Mouse (Mus musculus): Measurements from ENCODE around the gene Scimp.
"Not testable (repeated sequence)": the region's sequence is repeated elsewhere in the genome, so short reads cannot be mapped to it uniquely, and the experiment has no call there.

Scimp gene

DNA sequence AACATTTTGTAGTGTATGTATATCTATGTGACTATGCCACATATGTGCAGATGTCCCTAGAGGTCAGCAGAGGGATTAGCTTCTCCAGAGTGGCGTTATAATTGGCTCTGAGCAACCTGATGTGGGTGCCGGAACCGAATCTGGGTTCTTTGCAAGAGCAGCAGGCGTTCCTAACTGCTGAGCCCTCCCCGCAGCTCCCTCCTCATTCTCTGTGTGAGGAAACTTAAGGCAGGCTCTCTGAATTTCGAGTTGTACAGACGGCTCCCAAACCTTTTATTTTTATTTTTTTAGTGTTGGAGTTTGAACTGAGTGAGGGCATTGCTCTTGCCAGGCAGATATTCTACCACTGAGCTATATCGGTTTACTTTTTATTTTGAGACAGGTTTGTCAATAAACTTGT is 2.7 kb upstream of the Scimp start:
- no peak for ATAC-seq (ENCODE audit: insufficient number of reproducible peaks, low FRiP score, low TSS enrichment)

DNA sequence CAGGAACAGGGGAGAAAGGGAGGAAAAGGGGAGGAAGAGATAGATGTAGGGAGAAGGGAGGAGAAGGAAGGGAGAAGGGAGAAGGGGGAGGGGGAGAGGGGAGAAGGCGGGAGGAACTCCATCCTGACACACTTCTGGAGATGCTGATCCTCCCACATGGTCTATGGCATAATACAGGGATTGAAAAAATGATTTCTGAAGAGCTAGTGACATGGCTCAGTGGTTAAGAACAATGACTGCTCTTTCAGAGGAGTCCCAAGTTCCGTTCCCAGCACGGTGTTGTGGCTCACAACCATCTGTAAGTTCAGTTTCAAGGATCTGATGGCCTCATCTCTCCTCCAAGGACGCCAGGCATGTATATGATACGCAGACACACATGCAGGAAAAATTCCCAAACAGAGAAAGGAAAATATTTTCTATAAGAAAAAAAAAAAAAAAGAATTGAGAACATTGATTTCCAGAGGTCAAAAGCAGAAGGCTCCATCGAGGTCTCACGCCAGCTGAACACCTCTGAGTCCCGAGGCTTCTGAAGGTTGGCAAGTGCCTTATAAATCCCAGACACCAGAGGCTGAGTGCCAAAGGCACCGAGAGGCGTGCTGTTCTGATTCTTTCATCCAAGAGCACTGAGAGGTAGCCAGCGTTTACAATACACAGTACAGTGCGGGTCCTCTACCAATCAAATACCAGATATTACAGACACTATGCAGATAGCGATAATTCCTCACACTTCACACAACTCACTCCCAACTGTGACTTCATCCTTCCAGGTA is 730 bp downstream of the Scimp start:
- ATAC-seq (ENCODE audit: insufficient number of reproducible peaks, low FRiP score, low TSS enrichment): no peak

GRCm38 (mm10) chr11:70811041-70811440 is 1.3 kb downstream of the Scimp start:
- ATAC-seq (ENCODE audit: insufficient number of reproducible peaks, low FRiP score, low TSS enrichment): no peak

GRCm38 (mm10) chr11:70809011-70809410 is 3.4 kb downstream of the Scimp start:
- ATAC-seq (ENCODE audit: insufficient number of reproducible peaks, low FRiP score, low TSS enrichment): no peak

DNA sequence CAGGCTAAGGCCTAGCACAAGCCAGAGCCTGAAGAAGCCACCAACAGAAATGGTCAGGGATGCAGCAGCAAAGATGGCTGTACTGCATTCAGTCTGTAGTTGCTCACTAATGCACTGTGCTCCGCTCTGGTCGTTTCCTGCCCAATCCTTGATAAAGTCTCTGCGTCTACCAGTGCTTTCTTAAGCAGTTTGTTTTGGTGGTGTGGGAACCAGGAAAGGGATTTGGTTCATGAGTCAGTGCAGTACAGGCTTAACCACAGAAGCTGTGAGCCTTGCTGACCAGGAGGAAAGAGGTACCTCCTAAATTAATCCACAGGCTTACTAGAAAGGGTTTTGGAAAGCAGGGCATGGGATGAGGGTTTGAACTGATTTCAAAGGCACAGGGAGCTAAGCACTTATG is 4.3 kb downstream of the Scimp start:
- ATAC-seq (ENCODE audit: insufficient number of reproducible peaks, low FRiP score, low TSS enrichment): no peak

GRCm38 (mm10) chr11:70807630-70808029 is 4.8 kb downstream of the Scimp start:
- no peak for ATAC-seq (ENCODE audit: insufficient number of reproducible peaks, low FRiP score, low TSS enrichment)

- no peak for ATAC-seq (ENCODE audit: insufficient number of reproducible peaks, low FRiP score, low TSS enrichment)
Observed at GRCm38 (mm10) chr11:70806697-70807096, 5.7 kb downstream of the Scimp start.

DNA sequence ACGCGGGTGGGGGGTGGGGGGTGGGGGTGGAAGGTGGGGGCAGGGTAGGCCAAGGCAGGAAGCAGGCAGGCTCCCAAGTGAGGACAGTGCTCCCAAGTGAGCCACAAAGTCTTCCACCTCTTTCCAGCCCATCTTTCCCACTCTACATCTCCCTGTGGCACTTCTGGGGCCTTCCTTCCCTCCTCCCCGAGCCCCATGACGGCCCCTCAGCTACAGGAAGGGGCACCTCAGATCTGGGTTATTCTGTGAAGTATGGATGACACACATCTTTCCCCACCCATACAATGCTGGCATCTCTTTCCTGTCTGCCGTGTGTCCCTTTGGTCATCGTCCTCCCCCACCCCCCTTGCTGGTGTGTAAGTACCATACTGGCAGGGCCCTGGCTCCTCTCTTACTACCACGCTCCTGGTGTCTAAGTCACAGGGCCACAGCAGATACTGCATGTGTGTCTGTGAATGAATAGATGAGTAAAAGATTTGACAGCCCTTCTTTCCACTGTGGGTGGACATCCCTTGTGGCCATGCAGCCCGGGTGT is 6.7 kb downstream of the Scimp start:
- no peak for ATAC-seq (ENCODE audit: insufficient number of reproducible peaks, low FRiP score, low TSS enrichment)

DNA sequence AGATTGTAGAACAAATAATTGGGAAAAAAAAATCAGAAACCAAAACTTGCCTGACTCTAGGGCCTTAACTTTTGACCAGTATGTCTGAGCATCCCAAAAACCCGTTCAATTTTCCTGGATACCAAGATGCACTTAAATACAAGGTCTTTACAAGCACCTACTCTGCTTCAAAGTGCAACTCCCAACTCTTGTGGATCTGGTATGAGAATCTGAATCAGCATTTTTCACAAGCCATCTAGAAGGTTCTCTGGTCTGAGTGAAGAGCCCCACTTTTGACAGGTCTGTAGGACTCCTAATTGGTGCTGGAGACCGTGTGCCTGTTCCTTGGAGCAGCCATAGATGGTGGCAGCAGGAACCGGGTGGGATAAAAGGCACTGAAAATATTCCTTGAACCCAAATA is 8.0 kb downstream of the Scimp start:
- ATAC-seq (ENCODE audit: insufficient number of reproducible peaks, low FRiP score, low TSS enrichment): no peak

- no peak for ATAC-seq (ENCODE audit: insufficient number of reproducible peaks, low FRiP score, low TSS enrichment)
Observed at GRCm38 (mm10) chr11:70803711-70804200, 8.6 kb downstream of the Scimp start.

DNA sequence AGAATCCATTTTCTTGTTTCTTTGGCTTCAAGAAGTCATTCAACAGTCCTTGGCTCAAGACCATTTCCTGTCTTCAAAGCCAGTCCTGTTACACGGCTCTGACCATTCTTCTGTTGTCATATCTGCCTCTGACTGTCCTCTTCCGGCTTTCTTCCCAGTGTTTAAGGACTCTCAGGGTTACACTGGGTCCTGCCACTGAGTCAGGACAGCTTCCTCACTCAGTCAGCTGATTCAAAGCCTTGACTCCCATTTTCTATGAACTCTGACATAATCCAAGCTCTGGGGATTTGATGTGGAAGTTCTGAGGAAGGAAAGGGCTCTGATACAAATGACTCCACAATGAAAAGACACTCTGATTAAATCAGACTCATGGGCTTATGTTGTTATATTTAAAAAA is 9.5 kb downstream of the Scimp start:
- ATAC-seq (ENCODE audit: insufficient number of reproducible peaks, low FRiP score, low TSS enrichment): no peak

DNA sequence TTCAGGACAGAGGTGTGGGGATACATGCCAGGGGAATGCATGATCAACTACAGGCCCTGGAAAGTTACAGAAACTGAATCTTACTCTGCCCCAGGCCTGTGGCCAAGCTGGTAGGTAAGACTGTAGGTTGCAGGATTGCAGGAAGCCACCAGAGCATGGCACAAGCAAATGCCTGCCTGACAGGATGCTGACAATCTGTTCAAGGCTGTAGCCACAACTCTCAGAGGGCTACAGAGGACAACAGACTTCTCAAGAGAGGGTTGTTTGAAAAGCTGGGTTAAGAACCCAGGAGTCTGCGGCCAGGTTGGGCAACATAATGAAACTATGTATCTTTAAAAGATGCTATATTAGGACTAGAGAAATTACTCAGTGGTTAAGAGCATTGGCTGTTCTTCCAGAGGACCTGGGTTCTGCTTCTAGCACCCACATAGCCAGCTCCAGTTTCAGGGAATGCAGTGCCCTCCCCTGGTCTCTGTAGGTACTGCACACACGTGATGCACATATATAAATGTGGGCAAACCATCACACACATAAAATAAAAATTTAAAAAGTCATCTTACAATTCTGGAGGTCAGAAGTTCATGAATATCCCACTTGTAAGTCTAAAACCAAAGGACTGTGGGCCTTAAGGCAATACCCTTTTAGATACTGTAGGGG is 10.1 kb downstream of the Scimp start:
- ATAC-seq (ENCODE audit: insufficient number of reproducible peaks, low FRiP score, low TSS enrichment): no peak

DNA sequence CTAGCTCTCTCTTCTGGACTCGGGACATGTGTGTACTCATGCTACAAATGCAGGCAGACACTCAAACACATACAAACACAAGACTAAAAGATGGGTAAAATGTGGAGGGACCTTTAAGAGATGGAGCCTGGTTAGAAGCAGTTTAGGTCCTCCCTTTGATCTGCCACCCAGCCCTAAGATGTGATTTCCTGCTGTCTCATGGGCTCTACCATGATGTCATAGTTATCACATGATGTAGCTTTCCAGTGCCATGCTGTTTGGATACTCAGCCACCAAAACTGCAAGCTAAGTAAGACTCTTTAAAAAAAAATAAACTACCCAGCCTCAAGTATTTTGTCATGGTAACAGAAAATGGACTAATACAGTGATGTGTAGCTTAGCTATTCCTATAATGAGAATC is 20.0 kb downstream of the Scimp start:
- ATAC-seq (ENCODE audit: insufficient number of reproducible peaks, low FRiP score, low TSS enrichment): no peak

GRCm38 (mm10) chr11:70791676-70792075 is 20.7 kb downstream of the Scimp start:
- no peak for ATAC-seq (ENCODE audit: insufficient number of reproducible peaks, low FRiP score, low TSS enrichment)

DNA sequence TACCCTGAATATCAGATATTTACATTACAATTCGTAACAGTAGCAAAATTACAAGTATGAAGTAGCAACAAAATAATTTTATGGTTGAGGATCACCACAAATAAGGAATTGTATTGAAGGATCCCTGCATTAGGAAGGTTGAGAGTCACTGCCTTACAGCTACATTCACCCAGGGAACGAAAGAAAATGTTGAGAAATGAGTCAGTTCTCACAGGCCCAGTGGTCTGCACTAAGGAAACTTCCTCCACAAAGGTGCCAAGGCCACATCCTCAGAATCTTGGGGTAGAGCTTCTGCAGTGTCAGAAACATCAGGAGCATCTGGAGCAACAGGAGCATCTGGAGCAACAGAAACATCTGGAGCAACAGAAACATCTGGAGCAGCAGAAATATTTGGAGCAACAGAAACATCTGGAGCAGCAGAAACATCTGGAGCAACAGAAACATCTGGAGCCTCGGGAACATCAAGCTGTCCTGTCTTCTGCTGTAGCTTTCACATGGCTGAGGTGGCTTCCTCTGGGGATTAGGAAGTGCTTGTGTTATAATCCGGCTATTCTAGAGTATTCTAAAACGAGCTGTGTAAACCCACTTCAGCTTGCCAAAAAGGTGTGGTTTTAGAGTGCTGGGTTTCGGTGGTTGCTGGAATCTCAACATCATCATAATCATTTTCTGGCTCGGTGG is 21.4 kb downstream of the Scimp start:
- ATAC-seq (ENCODE audit: insufficient number of reproducible peaks, low FRiP score, low TSS enrichment): no peak

GRCm38 (mm10) chr11:70790426-70790825 is 22.0 kb downstream of the Scimp start:
- ATAC-seq (ENCODE audit: insufficient number of reproducible peaks, low FRiP score, low TSS enrichment): no peak

- ATAC-seq (ENCODE audit: insufficient number of reproducible peaks, low FRiP score, low TSS enrichment): no peak
Observed at GRCm38 (mm10) chr11:70788972-70789655, 23.3 kb downstream of the Scimp start.

GRCm38 (mm10) chr11:70787052-70787451 is 25.3 kb downstream of the Scimp start:
- no peak for ATAC-seq (ENCODE audit: insufficient number of reproducible peaks, low FRiP score, low TSS enrichment)

DNA sequence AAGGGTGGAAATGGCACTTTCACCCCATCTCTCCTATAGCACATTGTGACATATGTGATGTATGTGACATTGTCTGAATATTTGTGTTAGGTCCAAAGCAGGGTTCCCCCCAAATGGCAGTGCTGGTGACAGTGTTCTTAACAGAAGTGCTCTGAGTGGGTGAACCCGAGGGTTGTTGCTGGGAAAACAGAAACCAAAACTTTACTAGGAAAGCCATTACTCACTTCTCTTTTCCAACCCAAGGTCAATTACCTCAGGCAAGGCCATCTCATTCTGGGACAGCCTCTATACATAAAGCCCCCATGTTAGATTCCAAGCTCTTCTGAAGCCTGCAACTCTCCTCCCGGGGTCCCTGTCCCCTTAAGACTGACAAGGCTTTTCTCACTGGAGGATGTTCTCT is 26.5 kb downstream of the Scimp start:
- no peak for ATAC-seq (ENCODE audit: insufficient number of reproducible peaks, low FRiP score, low TSS enrichment)

GRCm38 (mm10) chr11:70778058-70778457 is 34.3 kb downstream of the Scimp start:
- ATAC-seq (ENCODE audit: insufficient number of reproducible peaks, low FRiP score, low TSS enrichment): not testable (repeated sequence)

GRCm38 (mm10) chr11:70777634-70778033 is 34.8 kb downstream of the Scimp start:
- no peak for ATAC-seq (ENCODE audit: insufficient number of reproducible peaks, low FRiP score, low TSS enrichment)

Data from cerebellum, adult (tissue).